Mouse (Mus musculus) kidney, adult 11 months (tissue): ENCODE measurements around the gene Slc11a1.

Experiments
- DNase-seq: peaks from one replicate; pipeline ENCODE4 v3.0.0; 2022

Gene Slc11a1

GRCm38 (mm10) chr1:74388398-74388920, 13.5 kb downstream of the Slc11a1 start:
- DNase-seq, result no peak

- DNase-seq, result peak; percentile 37
These were observed 14.9 kb downstream of the Slc11a1 start for GRCm38 (mm10) chr1:74389831-74390286.

- DNase-seq, result peak; percentile 53
These were observed 15.4 kb downstream of the Slc11a1 start for GRCm38 (mm10) chr1:74390287-74390906.

- DNase-seq, result peak; percentile 98
These were observed 16.1 kb downstream of the Slc11a1 start, which contains the start of gene Ctdsp1 for GRCm38 (mm10) chr1:74390924-74391748. Ctdsp1 (plus strand) TSS chr1:74391509.

- DNase-seq, result peak; percentile 84
These were observed 16.9 kb downstream of the Slc11a1 start for GRCm38 (mm10) chr1:74391844-74392441.

- peak; percentile 82 for DNase-seq
These were observed 17.5 kb downstream of the Slc11a1 start for GRCm38 (mm10) chr1:74392446-74392994.

- peak; percentile 52 for DNase-seq
These were observed 18.0 kb downstream of the Slc11a1 start for GRCm38 (mm10) chr1:74393010-74393409.

- DNase-seq, result no peak
These were observed 18.7 kb downstream of the Slc11a1 start for GRCm38 (mm10) chr1:74393697-74394096.

GRCm38 (mm10) chr1:74394311-74394710, 19.3 kb downstream of the Slc11a1 start:
- DNase-seq, result peak; percentile 28

- no peak for DNase-seq
These were observed 19.9 kb downstream of the Slc11a1 start for GRCm38 (mm10) chr1:74394858-74395257.

- peak; percentile 32 for DNase-seq
These were observed 20.3 kb downstream of the Slc11a1 start for GRCm38 (mm10) chr1:74395290-74395689.

- peak; percentile 64 for DNase-seq
These were observed 21.6 kb downstream of the Slc11a1 start for GRCm38 (mm10) chr1:74396456-74397222.

- DNase-seq, result peak; percentile 99
These were observed 22.4 kb downstream of the Slc11a1 start for GRCm38 (mm10) chr1:74397268-74397918.

GRCm38 (mm10) chr1:74397919-74398451, 23.0 kb downstream of the Slc11a1 start:
- peak; percentile 80 for DNase-seq

- no peak for DNase-seq
These were observed 25.5 kb downstream of the Slc11a1 start for GRCm38 (mm10) chr1:74400531-74400930.

GRCm38 (mm10) chr1:74401015-74401702, 26.2 kb downstream of the Slc11a1 start:
- DNase-seq, result no peak

- DNase-seq, result no peak
These were observed 29.2 kb downstream of the Slc11a1 start for GRCm38 (mm10) chr1:74404206-74404605.

- peak; percentile 56 for DNase-seq
These were observed 33.9 kb downstream of the Slc11a1 start, which contains the start of gene Vil1 for GRCm38 (mm10) chr1:74408589-74409504. Vil1 (plus strand) TSS chr1:74409376.

- DNase-seq, result no peak
These were observed 36.8 kb downstream of the Slc11a1 start for GRCm38 (mm10) chr1:74411753-74412325.
